ENCODE assay signal across 9 mouse cellular contexts in the genomic region with DNA sequence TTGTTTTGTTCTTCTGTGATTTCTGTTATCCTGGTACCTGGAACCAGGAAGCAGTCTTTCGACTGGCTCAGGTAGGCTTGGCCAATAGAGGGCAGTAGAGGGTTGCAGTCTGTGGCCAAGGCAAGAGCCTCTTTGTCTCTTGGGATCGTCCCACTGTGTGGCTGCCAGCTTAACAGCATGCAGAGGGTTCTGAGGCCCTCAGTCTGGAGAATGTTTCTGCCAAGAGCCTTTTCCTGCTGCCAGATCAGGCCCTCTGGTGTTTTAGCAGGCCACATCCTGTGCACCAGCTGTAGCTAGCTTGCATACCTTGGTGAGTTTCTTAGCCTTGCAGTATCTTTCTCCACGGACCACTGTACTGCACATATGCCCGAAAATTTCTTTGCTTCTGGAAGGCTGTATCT.
DNase-seq lines count a peak whose midpoint lies in the region; ATAC-seq and TF ChIP-seq lines count a peak whose summit lies in the region.
"Had no signal": no experiment of that assay in that cellular context is flagged by ENCODE, and none has a peak within 500 bp of the region (broad histone marks: within the 10 kb centered on the region; RNA-seq: fewer than 3 reads in every experiment).

No protein-coding gene starts in this region.

- H3K36me3 ChIP-seq in forebrain, postnatal 0 days (ENCODE audit: insufficient read depth), result no peaks in the 10 kb centered on the region
- no peaks in the 10 kb centered on the region for H3K36me3 ChIP-seq in lung, embryonic 15.5 days
- H3K36me3 ChIP-seq: heart, embryonic 13.5 days had no signal

- H3K9me3 ChIP-seq in forebrain, postnatal 0 days (ENCODE audit: low read length), result no peaks in the 10 kb centered on the region
- no peaks in the 10 kb centered on the region for H3K9me3 ChIP-seq in lung, embryonic 15.5 days
- H3K9me3 ChIP-seq: heart, embryonic 13.5 days had no signal

- WGBS in forebrain, postnatal 0 days, result 24% methylated on average over 4 of the region's 4 CpGs
- 25% methylated on average over 4 of the region's 4 CpGs for WGBS in lung, embryonic 15.5 days

- peak; percentile 81 for TF ChIP-seq CTCF in forebrain, postnatal 0 days (IDR thresholded peaks at IDR 0.05; ENCODE audit: low read depth)
- peak; percentile 93 for TF ChIP-seq CTCF in layer of hippocampus, adult 2 months (conservative IDR thresholded peaks at IDR 0.05)

- H3K27ac ChIP-seq in forebrain, postnatal 0 days (ENCODE audit: low read depth, low read length), result no peak overlapping the region
- no peak overlapping the region for H3K27ac ChIP-seq in layer of hippocampus, adult 2 months
- no peak overlapping the region for H3K27ac ChIP-seq in lung, embryonic 15.5 days
- H3K27ac ChIP-seq: heart, embryonic 13.5 days had no signal

- no peaks in the 10 kb centered on the region for H3K27me3 ChIP-seq in forebrain, postnatal 0 days (ENCODE audit: insufficient read depth, low read length)
- no peaks in the 10 kb centered on the region for H3K27me3 ChIP-seq in lung, embryonic 15.5 days
- H3K27me3 ChIP-seq: heart, embryonic 13.5 days had no signal

- DNase-seq in Muller cell, postnatal 12 days (ENCODE audit: inconsistent ontology term), result peak; percentile 84
- peak; percentile 95 for DNase-seq in cerebellum, adult 11-12 months
- peak; percentile 85 for DNase-seq in forebrain, postnatal 0 days
- peak; percentile 62 to 76 for DNase-seq in layer of hippocampus, adult 2 months (ENCODE audit: low spot score in 2 of 2)
- peak; percentile 84 for DNase-seq in retina, embryonic 14.5 days (ENCODE audit: low spot score)
- DNase-seq in urinary bladder, postnatal 25 days (ENCODE audit: low spot score), result peak; percentile 19

- ATAC-seq in forebrain, postnatal 0 days, result peak; percentile 97
- ATAC-seq in hematopoietic stem cell, adult 5-6 weeks (replicated peaks in 1 of 2; ENCODE audit: insufficient read depth in 1 of 2, low FRiP score in 2 of 2, low TSS enrichment in 1 of 2, low read depth in 1 of 2, poor library complexity in 2 of 2, severe bottlenecking in 2 of 2), result peak; percentile 100
- peak; percentile 65 for ATAC-seq in lung, embryonic 15.5 days (ENCODE audit: borderline replicate concordance, extremely low read depth, low FRiP score, low TSS enrichment)

- H3K4me3 ChIP-seq in forebrain, postnatal 0 days (ENCODE audit: low read depth, low read length), result no peak overlapping the region
- H3K4me3 ChIP-seq in layer of hippocampus, adult 2 months, result no peak overlapping the region
- H3K4me3 ChIP-seq in lung, embryonic 15.5 days, result no peak overlapping the region
- H3K4me3 ChIP-seq: heart, embryonic 13.5 days had no signal

- no peaks in the 10 kb centered on the region for H3K4me1 ChIP-seq in forebrain, postnatal 0 days (ENCODE audit: insufficient read depth)
- no peaks in the 10 kb centered on the region for H3K4me1 ChIP-seq in lung, embryonic 15.5 days
- H3K4me1 ChIP-seq: heart, embryonic 13.5 days had no signal

- H3K4me2 ChIP-seq in forebrain, postnatal 0 days (ENCODE audit: low read depth), result no peak overlapping the region
- H3K4me2 ChIP-seq in lung, embryonic 15.5 days, result no peak overlapping the region
- H3K4me2 ChIP-seq: heart, embryonic 13.5 days had no signal

- no peak overlapping the region for H3K9ac ChIP-seq in forebrain, postnatal 0 days
- H3K9ac ChIP-seq in lung, embryonic 15.5 days, result no peak overlapping the region
- H3K9ac ChIP-seq: heart, embryonic 13.5 days had no signal

Comparison
In these comparisons a context has a peak if more than half of its experiments do, and no peak if none do; other contexts are left out.
1. DNase-seq: peak in every context shown above with its lines; median percentile 95 in cerebellum, adult 11-12 months; 85 in forebrain, postnatal 0 days; 84 in Muller cell, postnatal 12 days; 84 in retina, embryonic 14.5 days; 69 in layer of hippocampus, adult 2 months; 19 in urinary bladder, postnatal 25 days.